Mouse (Mus musculus): Measurements from ENCODE around the gene Tmem200a.
"Not testable (repeated sequence)": the region's sequence is repeated elsewhere in the genome, so short reads cannot be mapped to it uniquely, and the experiment has no call there.

Gene Tmem200a

GRCm38 (mm10) chr10:25944641-25945040 is 134.2 kb downstream of the Tmem200a start:
- Histone ChIP-seq H3K36me3 (ENCODE audit: control insufficient read depth, insufficient read depth, low read length, poor library complexity, severe bottlenecking) (no peaks in the 10 kb centered on the region), H3K27me3 (ENCODE audit: control insufficient read depth, insufficient read depth, low read length, poor library complexity, severe bottlenecking) (no peaks in the 10 kb centered on the region)
- no peak for DNase-seq (ENCODE audit: low read depth, low spot score)

DNA sequence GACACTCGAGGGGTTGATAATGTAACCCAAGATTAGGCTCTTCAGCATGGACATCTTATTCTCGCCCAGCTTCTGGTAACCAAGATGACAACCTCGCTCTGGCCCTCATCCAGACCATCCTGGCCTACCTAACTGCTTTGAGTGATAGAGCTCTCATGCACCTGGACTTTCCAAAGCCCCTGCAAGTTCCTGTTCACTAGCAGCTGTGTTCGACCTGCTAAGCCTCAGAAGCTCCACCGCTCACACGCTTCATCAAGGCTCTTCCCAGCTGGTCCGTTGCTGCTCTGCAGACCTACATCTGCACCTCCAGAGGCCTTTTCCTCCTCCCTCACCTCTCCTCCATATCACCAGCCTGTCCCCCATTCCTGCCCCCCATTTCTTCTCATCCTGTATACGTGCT is 147.1 kb downstream of the Tmem200a start:
- no peak for DNase-seq (ENCODE audit: low read depth, low spot score)

GRCm38 (mm10) chr10:25929401-25930150 is 149.3 kb downstream of the Tmem200a start:
- Histone ChIP-seq H3K27me3 (ENCODE audit: control insufficient read depth, insufficient read depth, low read length, poor library complexity, severe bottlenecking) (no peaks in the 10 kb centered on the region), H3K36me3 (ENCODE audit: control insufficient read depth, insufficient read depth, low read length, poor library complexity, severe bottlenecking) (no peaks in the 10 kb centered on the region)
- no peak for DNase-seq (ENCODE audit: low read depth, low spot score)

More for the DNA sequence above, 147.1 kb downstream of the Tmem200a start:
- no peaks in the 10 kb centered on the region for H3K36me3 ChIP-seq (ENCODE audit: control insufficient read depth, insufficient read depth, low read length, poor library complexity, severe bottlenecking)
- H3K27me3 ChIP-seq (ENCODE audit: control insufficient read depth, insufficient read depth, low read length, poor library complexity, severe bottlenecking), result no peaks in the 10 kb centered on the region

DNA sequence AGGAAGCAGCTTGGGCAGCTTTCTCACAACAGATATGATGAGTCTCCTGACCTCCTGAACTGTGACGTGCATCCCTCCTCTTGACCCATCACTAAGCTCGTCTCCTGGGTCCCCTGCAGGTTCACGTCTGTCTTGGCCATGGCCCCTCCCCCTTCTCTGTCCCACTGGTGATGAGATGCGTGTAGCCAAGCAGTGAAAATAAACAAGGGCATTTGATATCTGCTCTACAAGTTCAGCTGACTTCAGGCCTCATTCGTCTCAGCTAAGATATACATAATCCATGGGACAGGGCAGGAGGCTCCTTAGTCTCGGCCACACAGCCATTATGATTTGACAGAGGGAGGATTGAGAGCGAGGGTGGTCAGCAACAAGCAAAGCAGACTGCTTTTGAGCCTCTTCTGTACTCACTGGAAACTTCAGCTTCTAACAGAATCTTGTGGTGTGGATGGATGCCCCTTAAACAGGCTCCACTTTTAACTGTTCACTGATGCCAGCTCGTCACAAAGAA is 149.9 kb downstream of the Tmem200a start:
- H3K36me3 ChIP-seq (ENCODE audit: control insufficient read depth, insufficient read depth, low read length, poor library complexity, severe bottlenecking), result no peaks in the 10 kb centered on the region
- H3K27me3 ChIP-seq (ENCODE audit: control insufficient read depth, insufficient read depth, low read length, poor library complexity, severe bottlenecking), result no peaks in the 10 kb centered on the region
- no peak for DNase-seq (ENCODE audit: low read depth, low spot score)

- Histone ChIP-seq H3K36me3 (ENCODE audit: control insufficient read depth, insufficient read depth, low read length, poor library complexity, severe bottlenecking) (no peaks in the 10 kb centered on the region), H3K27me3 (ENCODE audit: control insufficient read depth, insufficient read depth, low read length, poor library complexity, severe bottlenecking) (no peaks in the 10 kb centered on the region)
- DNase-seq (ENCODE audit: low read depth, low spot score), result no peak
These were observed 150.4 kb downstream of the Tmem200a start for GRCm38 (mm10) chr10:25928448-25928786.

DNA sequence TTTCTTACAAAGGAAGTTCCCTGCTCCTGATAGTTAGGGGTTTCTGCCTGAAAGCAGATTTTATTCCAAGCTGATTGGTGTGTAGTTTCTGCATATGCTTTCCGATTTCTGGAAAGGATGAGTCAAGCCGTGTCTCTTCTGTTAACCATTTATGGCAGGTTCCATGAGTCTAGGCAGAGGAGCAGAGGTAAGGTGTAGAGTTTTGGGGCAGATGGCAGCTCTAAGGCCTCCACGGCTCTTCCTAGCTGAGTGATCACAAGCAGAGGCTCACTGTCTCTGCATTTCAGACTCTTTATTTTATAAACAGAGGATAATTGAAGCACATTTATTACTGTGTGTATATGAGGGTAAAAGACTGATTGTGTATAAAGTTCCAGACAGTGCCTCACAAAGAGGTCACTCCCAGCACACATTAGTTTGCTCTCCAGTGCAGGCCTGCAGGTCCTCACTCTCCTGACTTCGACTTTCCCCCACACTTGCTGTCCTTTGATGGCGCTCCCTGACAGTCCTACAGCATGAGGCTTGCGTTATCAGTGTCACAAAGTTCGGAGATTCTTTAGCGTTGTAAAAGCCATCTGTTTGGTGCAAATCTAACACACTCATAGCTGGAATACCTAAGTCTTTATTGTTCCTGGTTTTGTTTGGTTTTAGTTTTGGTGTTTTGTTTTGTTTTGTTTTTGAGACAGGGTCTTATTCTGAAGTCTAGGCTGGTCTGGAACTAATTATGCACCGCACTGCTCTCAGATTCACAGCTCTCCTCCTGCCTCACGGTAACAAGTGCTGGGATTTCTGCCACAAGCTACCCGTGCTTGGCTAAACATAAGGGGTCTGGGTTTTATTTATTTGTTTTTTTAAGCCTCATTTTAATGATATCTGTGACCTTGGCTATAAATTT is 151.1 kb downstream of the Tmem200a start:
- H3K27me3 ChIP-seq (ENCODE audit: control insufficient read depth, insufficient read depth, low read length, poor library complexity, severe bottlenecking), result no peaks in the 10 kb centered on the region
- no peaks in the 10 kb centered on the region for H3K36me3 ChIP-seq (ENCODE audit: control insufficient read depth, insufficient read depth, low read length, poor library complexity, severe bottlenecking)
- DNase-seq (ENCODE audit: low read depth, low spot score), result no peak

DNA sequence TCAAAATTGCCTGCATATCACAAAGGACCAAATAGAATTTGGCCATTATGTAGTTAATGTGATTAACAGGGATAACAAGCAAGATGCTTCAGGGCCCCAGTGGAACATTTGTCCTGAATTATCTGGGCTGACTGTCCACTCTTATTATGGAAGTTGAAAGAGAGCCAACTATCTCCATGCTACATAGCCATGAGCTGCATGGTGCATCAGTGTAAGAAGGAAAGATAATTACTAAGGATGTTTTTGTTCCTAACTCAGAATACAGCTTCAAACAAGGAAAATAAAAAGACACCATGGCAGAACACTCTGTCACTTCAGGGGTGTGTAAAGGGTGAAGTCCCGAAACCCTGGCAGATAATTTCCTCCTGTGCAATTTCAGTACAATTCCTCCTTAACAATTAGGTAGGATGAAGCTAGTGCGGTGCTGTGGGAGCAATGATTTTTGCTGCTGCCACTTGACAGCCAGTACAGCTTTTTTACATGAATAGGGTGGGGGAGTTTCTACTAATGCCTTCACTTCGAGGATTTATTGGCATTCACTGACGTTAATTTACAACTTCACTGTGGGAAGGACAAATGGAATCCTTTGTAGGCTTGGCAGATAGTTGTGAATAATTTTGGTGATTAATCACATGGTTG is 158.1 kb downstream of the Tmem200a start:
- no peaks in the 10 kb centered on the region for H3K36me3 ChIP-seq (ENCODE audit: control insufficient read depth, insufficient read depth, low read length, poor library complexity, severe bottlenecking)
- DNase-seq (ENCODE audit: low read depth, low spot score), result no peak
- H3K27me3 ChIP-seq (ENCODE audit: control insufficient read depth, insufficient read depth, low read length, poor library complexity, severe bottlenecking), result no peaks in the 10 kb centered on the region

- no peaks in the 10 kb centered on the region for H3K36me3 ChIP-seq (ENCODE audit: control insufficient read depth, insufficient read depth, low read length, poor library complexity, severe bottlenecking)
- H3K27me3 ChIP-seq (ENCODE audit: control insufficient read depth, insufficient read depth, low read length, poor library complexity, severe bottlenecking), result no peaks in the 10 kb centered on the region
- DNase-seq (ENCODE audit: low read depth, low spot score), result no peak
These were observed 160.7 kb downstream of the Tmem200a start for GRCm38 (mm10) chr10:25918103-25918502.

DNA sequence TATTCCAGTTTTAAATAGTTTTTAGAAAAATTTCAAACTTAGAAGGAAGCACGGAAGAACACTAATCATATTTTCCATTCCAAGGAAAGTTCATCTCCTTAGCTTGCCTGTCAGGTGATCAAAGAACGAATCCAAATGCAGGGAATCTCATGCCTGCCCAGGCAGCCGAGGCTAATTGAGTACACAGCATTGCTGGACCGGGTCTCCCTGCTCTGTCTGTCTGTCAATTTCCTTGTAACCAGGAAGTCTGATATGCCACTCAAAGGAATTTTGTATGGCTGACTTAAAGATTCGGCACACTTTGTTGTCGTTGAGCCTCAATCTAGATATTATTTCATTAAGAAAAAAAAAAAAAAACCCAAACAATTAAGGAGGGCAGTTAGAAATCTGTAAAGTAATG is 168.6 kb downstream of the Tmem200a start:
- no peak for DNase-seq (ENCODE audit: low read depth, low spot score)
- no peaks in the 10 kb centered on the region for H3K36me3 ChIP-seq (ENCODE audit: control insufficient read depth, insufficient read depth, low read length, poor library complexity, severe bottlenecking)

DNA sequence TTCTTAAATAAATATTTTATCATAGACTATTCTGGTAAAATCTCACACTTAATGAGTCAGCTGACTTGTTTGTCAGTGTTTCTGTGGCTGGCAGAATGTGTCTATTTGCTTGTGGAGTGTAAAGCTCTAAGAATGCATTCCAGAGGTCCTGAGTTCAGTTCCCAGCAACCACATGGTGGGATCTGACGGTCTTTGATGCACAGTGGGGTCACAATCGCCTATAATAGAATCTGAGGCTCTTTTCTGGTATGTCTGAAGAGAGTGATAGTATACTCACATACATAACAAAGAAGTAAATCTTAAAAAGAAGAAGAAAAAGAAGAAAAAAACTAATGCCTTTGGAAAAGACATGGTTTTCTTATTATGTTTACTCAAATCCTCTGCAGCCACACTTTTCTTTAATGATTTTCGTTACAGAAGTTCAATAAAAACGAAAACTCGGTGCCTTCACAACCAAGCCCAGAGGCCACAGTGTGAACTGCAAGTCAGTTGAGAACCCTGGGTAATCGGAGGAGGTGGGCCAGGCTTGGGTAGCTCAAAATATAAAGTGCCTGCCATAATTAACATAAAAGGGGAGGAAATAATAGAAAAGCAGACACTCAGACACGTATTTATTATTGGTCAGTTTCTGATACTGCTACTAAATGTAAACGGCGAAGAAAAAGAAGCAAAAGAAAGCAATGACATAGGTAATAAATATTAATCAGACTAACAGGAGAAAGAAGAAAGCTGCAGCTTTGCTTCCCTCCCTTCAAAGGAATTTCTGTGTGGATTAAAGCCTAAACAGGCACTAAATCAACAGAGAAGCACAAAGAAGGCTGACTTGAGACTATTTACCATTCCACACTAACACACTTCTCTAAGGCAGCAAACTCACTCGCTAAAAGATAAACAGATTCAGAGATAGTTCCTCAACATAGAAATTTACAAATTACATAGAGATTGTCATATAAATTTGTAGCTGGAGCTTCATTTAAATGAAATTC is 170.5 kb downstream of the Tmem200a start:
- Histone ChIP-seq H3K36me3 (ENCODE audit: control insufficient read depth, insufficient read depth, low read length, poor library complexity, severe bottlenecking) (no peaks in the 10 kb centered on the region), H3K27me3 (ENCODE audit: control insufficient read depth, insufficient read depth, low read length, poor library complexity, severe bottlenecking) (no peaks in the 10 kb centered on the region)
- DNase-seq (ENCODE audit: low read depth, low spot score), result no peak

More for the DNA sequence above, 168.6 kb downstream of the Tmem200a start:
- no peaks in the 10 kb centered on the region for H3K27me3 ChIP-seq (ENCODE audit: control insufficient read depth, insufficient read depth, low read length, poor library complexity, severe bottlenecking)

- not testable (repeated sequence) for H3K36me3 ChIP-seq (ENCODE audit: control insufficient read depth, insufficient read depth, low read length, poor library complexity, severe bottlenecking); DNase-seq (ENCODE audit: low read depth, low spot score); H3K27me3 ChIP-seq (ENCODE audit: control insufficient read depth, insufficient read depth, low read length, poor library complexity, severe bottlenecking)
These were observed 184.7 kb downstream of the Tmem200a start for GRCm38 (mm10) chr10:25894126-25894525.

- H3K36me3 ChIP-seq (ENCODE audit: control insufficient read depth, insufficient read depth, low read length, poor library complexity, severe bottlenecking), result no peaks in the 10 kb centered on the region
- no peaks in the 10 kb centered on the region for H3K27me3 ChIP-seq (ENCODE audit: control insufficient read depth, insufficient read depth, low read length, poor library complexity, severe bottlenecking)
- DNase-seq (ENCODE audit: low read depth, low spot score), result no peak
These were observed 191.6 kb downstream of the Tmem200a start for GRCm38 (mm10) chr10:25887225-25887624.

- Histone ChIP-seq H3K27me3 (ENCODE audit: control insufficient read depth, insufficient read depth, low read length, poor library complexity, severe bottlenecking) (no peaks in the 10 kb centered on the region), H3K36me3 (ENCODE audit: control insufficient read depth, insufficient read depth, low read length, poor library complexity, severe bottlenecking) (no peaks in the 10 kb centered on the region)
- DNase-seq (ENCODE audit: low read depth, low spot score), result no peak
These were observed 194.3 kb downstream of the Tmem200a start for GRCm38 (mm10) chr10:25884512-25884911.

GRCm38 (mm10) chr10:25877731-25878130 is 201.1 kb downstream of the Tmem200a start:
- no peaks in the 10 kb centered on the region for H3K27me3 ChIP-seq (ENCODE audit: control insufficient read depth, insufficient read depth, low read length, poor library complexity, severe bottlenecking)
- no peak for DNase-seq (ENCODE audit: low read depth, low spot score)
- no peaks in the 10 kb centered on the region for H3K36me3 ChIP-seq (ENCODE audit: control insufficient read depth, insufficient read depth, low read length, poor library complexity, severe bottlenecking)
